Mouse (Mus musculus): Measurements from ENCODE around the gene Rnaseh2b. TPM values are rescaled to one million over a fixed set of nuclear protein-coding genes. Genes with fewer than 3 reads are reported as not detected.
A peak's percentile ranks its signal among the peaks of the same experiment; 100 is the strongest.

The Rnaseh2b gene
- polyA plus RNA-seq, 1 experiment from 2014 or later, result 69.1 TPM

GRCm38 (mm10) chr14:62389729-62390536 is 97.5 kb downstream of the Rnaseh2b start:
- ATAC-seq (ENCODE audit: insufficient number of reproducible peaks, low FRiP score), result no peak
- Histone ChIP-seq H3K9me3 (replicated peaks) (no peaks in the 10 kb centered on the region), H3K4me3 (no peak overlapping the region), H3K4me2 (no peak overlapping the region), H3K9ac (no peak overlapping the region), H3K27ac (ENCODE audit: poor library complexity, severe bottlenecking) (peak overlapping the region; percentile 35; the same call in 1 of the 2 replicates), H3K27me3 (replicated peaks) (no peaks in the 10 kb centered on the region), H3K36me3 (no peaks in the 10 kb centered on the region), H3K4me1 (replicated peaks) (peaks cover 13% of the 10 kb centered on the region; the same call in 1 of the 2 replicates)
- 75% methylated on average over 9 of the region's 9 CpGs for WGBS

- no peak overlapping the region for H3K4me2 ChIP-seq
- H3K9me3 ChIP-seq (replicated peaks), result no peaks in the 10 kb centered on the region
- H3K27ac ChIP-seq (ENCODE audit: poor library complexity, severe bottlenecking), result no peak overlapping the region
- H3K4me3 ChIP-seq, result no peak overlapping the region
- H3K36me3 ChIP-seq, result no peaks in the 10 kb centered on the region
- 46% methylated on average over 4 of the region's 4 CpGs for WGBS
- H3K27me3 ChIP-seq (replicated peaks), result no peaks in the 10 kb centered on the region
- H3K4me1 ChIP-seq (replicated peaks), result peaks cover 16% of the 10 kb centered on the region; the same call in 1 of the 2 replicates
- H3K9ac ChIP-seq, result no peak overlapping the region
- no peak for ATAC-seq (ENCODE audit: insufficient number of reproducible peaks, low FRiP score)
Observed at GRCm38 (mm10) chr14:62392754-62393153, 100.4 kb downstream of the Rnaseh2b start.

- Histone ChIP-seq H3K9me3 (replicated peaks) (no peaks in the 10 kb centered on the region), H3K27me3 (replicated peaks) (no peaks in the 10 kb centered on the region), H3K4me1 (replicated peaks) (0 out of 2 replicates have a peak, but pooled peaks cover 13% of the 10 kb centered on the region), H3K36me3 (no peaks in the 10 kb centered on the region), H3K4me2 (no peak overlapping the region), H3K27ac (ENCODE audit: poor library complexity, severe bottlenecking) (no peak overlapping the region), H3K9ac (no peak overlapping the region), H3K4me3 (no peak overlapping the region)
- no peak for ATAC-seq (ENCODE audit: insufficient number of reproducible peaks, low FRiP score)
- 63% methylated on average over 2 of the region's 2 CpGs for WGBS
Observed at GRCm38 (mm10) chr14:62395346-62395745, 103.0 kb downstream of the Rnaseh2b start.

- H3K27me3 ChIP-seq (replicated peaks), result no peaks in the 10 kb centered on the region
- H3K4me3 ChIP-seq, result no peak overlapping the region
- no peak overlapping the region for H3K9ac ChIP-seq
- no peak overlapping the region for H3K4me2 ChIP-seq
- no peaks in the 10 kb centered on the region for H3K36me3 ChIP-seq
- WGBS, result 76% methylated on average over 7 of the region's 7 CpGs
- peaks cover 23% of the 10 kb centered on the region for H3K4me1 ChIP-seq (replicated peaks)
- 0 out of 2 replicates have a peak, but pooled peaks cover 4% of the 10 kb centered on the region for H3K9me3 ChIP-seq (replicated peaks)
- ATAC-seq (ENCODE audit: insufficient number of reproducible peaks, low FRiP score), result no peak
- H3K27ac ChIP-seq (ENCODE audit: poor library complexity, severe bottlenecking), result peak overlapping the region; percentile 68
Observed at GRCm38 (mm10) chr14:62416007-62416741, 123.8 kb downstream of the Rnaseh2b start.

GRCm38 (mm10) chr14:62416742-62417134 is 124.3 kb downstream of the Rnaseh2b start:
- 7% methylated on average over 1 of the region's 1 CpGs for WGBS
- no peak for ATAC-seq (ENCODE audit: insufficient number of reproducible peaks, low FRiP score)
- H3K27ac ChIP-seq (ENCODE audit: poor library complexity, severe bottlenecking), result peak overlapping the region; percentile 68

GRCm38 (mm10) chr14:62417501-62417900 is 125.1 kb downstream of the Rnaseh2b start:
- Histone ChIP-seq H3K27ac (ENCODE audit: poor library complexity, severe bottlenecking) (no peak overlapping the region), H3K4me3 (no peak overlapping the region), H3K27me3 (replicated peaks) (no peaks in the 10 kb centered on the region), H3K4me1 (replicated peaks) (peaks cover 23% of the 10 kb centered on the region), H3K9ac (no peak overlapping the region), H3K36me3 (no peaks in the 10 kb centered on the region), H3K9me3 (replicated peaks) (no peaks in the 10 kb centered on the region), H3K4me2 (no peak overlapping the region)
- no peak for ATAC-seq (ENCODE audit: insufficient number of reproducible peaks, low FRiP score)
- WGBS, result 83% methylated on average over 3 of the region's 3 CpGs

More at GRCm38 (mm10) chr14:62416742-62417134, 124.3 kb downstream of the Rnaseh2b start:
- Histone ChIP-seq H3K4me2 (no peak overlapping the region), H3K4me3 (no peak overlapping the region), H3K9me3 (replicated peaks) (0 out of 2 replicates have a peak, but pooled peaks cover 4% of the 10 kb centered on the region), H3K36me3 (no peaks in the 10 kb centered on the region), H3K27me3 (replicated peaks) (no peaks in the 10 kb centered on the region), H3K9ac (no peak overlapping the region), H3K4me1 (replicated peaks) (peaks cover 23% of the 10 kb centered on the region)

- H3K36me3 ChIP-seq, result no peaks in the 10 kb centered on the region
- H3K27me3 ChIP-seq (replicated peaks), result no peaks in the 10 kb centered on the region
- no peak for ATAC-seq (ENCODE audit: insufficient number of reproducible peaks, low FRiP score)
- no peak overlapping the region for H3K9ac ChIP-seq
- H3K4me3 ChIP-seq, result no peak overlapping the region
- WGBS, result 65% methylated on average over 4 of the region's 4 CpGs
- H3K4me2 ChIP-seq, result no peak overlapping the region
- peaks cover 5% of the 10 kb centered on the region for H3K4me1 ChIP-seq (replicated peaks)
- H3K27ac ChIP-seq (ENCODE audit: poor library complexity, severe bottlenecking), result no peak overlapping the region
- H3K9me3 ChIP-seq (replicated peaks), result no peaks in the 10 kb centered on the region
Observed at GRCm38 (mm10) chr14:62422265-62422664, 129.9 kb downstream of the Rnaseh2b start.

Other genes starting within 250 kb of the Rnaseh2b start
- gene Dleu7, start 458 bp downstream of the Rnaseh2b start, polyA plus RNA-seq (2016; fragmentation: Nextera tagmentation; extraction: Ambion mirVana), result 1.4 and 1.7 TPM in 2 replicates
- gene Gucy1b2, start 163.7 kb downstream of the Rnaseh2b start, polyA plus RNA-seq (2016; fragmentation: Nextera tagmentation; extraction: Ambion mirVana), result 0.06 TPM in 1 of 2 replicates, not detected in the other

Data from heart, embryonic 12.5 days (tissue).